Mouse (Mus musculus) R1 (cell line): ENCODE measurements around the gene Kcnj6.

Experiments used
- DNase-seq: peaks from one replicate; pipeline ENCODE4 v3.0.0-alpha.2; 2018; ENCODE audit warnings: low read depth, low spot score

Kcnj6 gene

GRCm38 (mm10) chr16:94932702-94933101, 64.8 kb downstream of the Kcnj6 start:
- no peak for DNase-seq

- peak; percentile 53 for DNase-seq
Observed at GRCm38 (mm10) chr16:94931343-94932301, 65.9 kb downstream of the Kcnj6 start.

GRCm38 (mm10) chr16:94925364-94925763, 72.1 kb downstream of the Kcnj6 start:
- DNase-seq, result no peak

GRCm38 (mm10) chr16:94919177-94919576, 78.3 kb downstream of the Kcnj6 start:
- DNase-seq, result no peak

- DNase-seq, result no peak
Observed at GRCm38 (mm10) chr16:94906026-94906425, 91.5 kb downstream of the Kcnj6 start.

GRCm38 (mm10) chr16:94898832-94899231, 98.7 kb downstream of the Kcnj6 start:
- DNase-seq, result no peak

GRCm38 (mm10) chr16:94892162-94892650, 105.3 kb downstream of the Kcnj6 start:
- no peak for DNase-seq

GRCm38 (mm10) chr16:94890581-94890980, 106.9 kb downstream of the Kcnj6 start:
- DNase-seq, result no peak

- DNase-seq, result no peak
Observed at GRCm38 (mm10) chr16:94890056-94890455, 107.4 kb downstream of the Kcnj6 start.

- no peak for DNase-seq
Observed at GRCm38 (mm10) chr16:94888554-94888953, 108.9 kb downstream of the Kcnj6 start.

GRCm38 (mm10) chr16:94886398-94886797, 111.1 kb downstream of the Kcnj6 start:
- DNase-seq, result no peak

- no peak for DNase-seq
Observed at GRCm38 (mm10) chr16:94885062-94885461, 112.4 kb downstream of the Kcnj6 start.

GRCm38 (mm10) chr16:94883909-94884308, 113.6 kb downstream of the Kcnj6 start:
- DNase-seq, result no peak

GRCm38 (mm10) chr16:94883196-94883595, 114.3 kb downstream of the Kcnj6 start:
- DNase-seq, result no peak

- no peak for DNase-seq
Observed at GRCm38 (mm10) chr16:94882111-94882510, 115.4 kb downstream of the Kcnj6 start.

- DNase-seq, result no peak
Observed at GRCm38 (mm10) chr16:94872614-94873272, 124.8 kb downstream of the Kcnj6 start.

- no peak for DNase-seq
Observed at GRCm38 (mm10) chr16:94868354-94868753, 129.1 kb downstream of the Kcnj6 start.

- DNase-seq, result peak; percentile 73
Observed at GRCm38 (mm10) chr16:94866300-94866956, 131.1 kb downstream of the Kcnj6 start.

GRCm38 (mm10) chr16:94865796-94866195, 131.7 kb downstream of the Kcnj6 start:
- peak; percentile 53 for DNase-seq

- DNase-seq, result no peak
Observed at GRCm38 (mm10) chr16:94865101-94865500, 132.4 kb downstream of the Kcnj6 start.

GRCm38 (mm10) chr16:94863475-94863874, 134.0 kb downstream of the Kcnj6 start:
- DNase-seq, result peak; percentile 8

- peak; percentile 85 for DNase-seq
Observed at GRCm38 (mm10) chr16:94855990-94856389, 141.5 kb downstream of the Kcnj6 start.
